ENCODE assay signal across 28 mouse cellular contexts in genomic region chr4:43204946-43205345, GRCm38 (mm10).
DNase-seq lines count a peak whose midpoint lies in the region; ATAC-seq and TF ChIP-seq lines count a peak whose summit lies in the region.
"Had no signal": no experiment of that assay in that cellular context is flagged by ENCODE, and none has a peak within 500 bp of the region (broad histone marks: within the 10 kb centered on the region; RNA-seq: fewer than 3 reads in every experiment).

No protein-coding gene starts in this region.

- TF ChIP-seq POLR2A in lung, adult 2 months (IDR thresholded peaks at IDR 0.05; ENCODE audit: borderline replicate concordance, extremely low read depth, low read depth, low read length) = no peak

- no peak for DNase-seq in frontal cortex, postnatal 10 days (ENCODE audit: low spot score in 2 of 2)
- no peak for DNase-seq in layer of hippocampus, adult 2 months (ENCODE audit: low spot score in 2 of 2)
- no peak for DNase-seq in layer of hippocampus, adult 11-12 months (ENCODE audit: low spot score)
- DNase-seq in right cerebral cortex, adult 18-20 months = peak; percentile 39
- DNase-seq in right cerebral cortex, postnatal 10 days (ENCODE audit: low spot score in 2 of 2) = no peak
- DNase-seq in brain, adult 2 months (ENCODE audit: low read depth, low spot score) = peak; percentile 68
- no peak for DNase-seq in lung, adult 2 months
- DNase-seq: adrenal gland, adult 8-10 months; adrenal gland, postnatal 14 days; adrenal gland, postnatal 36 days; B cell, adult 2 months; cerebellum, adult 11 months; cerebellum, adult 18-20 months; cerebellum, adult 8-10 months; cerebellum, adult 9-11 months; cerebellum, postnatal 14 days; cerebellum, postnatal 36 days; embryo, embryonic 11 days had no signal

- peak; percentile 15; the same call in 1 of the 2 replicates for ATAC-seq in frontal cortex, adult (ENCODE audit: low TSS enrichment)
- ATAC-seq: activated CD4-positive, CD25-positive, alpha-beta regulatory T cell, adult 4 months; CD4-positive, CD25-positive, alpha-beta regulatory T cell, adult 4 months; forebrain, embryonic 14.5 days; Patski had no signal

- no peak overlapping the region for H3K4me3 ChIP-seq in layer of hippocampus, adult 2 months
- H3K4me3 ChIP-seq in lung, adult 2 months (replicated peaks; ENCODE audit: extremely low read depth, low read depth, low read length) = no peak overlapping the region
- H3K4me3 ChIP-seq: embryonic facial prominence, embryonic 13.5 days; embryonic facial prominence, embryonic 15.5 days; erythroblast, embryonic 14.5 days; forebrain, embryonic 10.5 days; forebrain, embryonic 12.5 days had no signal

- no peaks in the 10 kb centered on the region; the same call in 1 of the 2 replicates for H3K4me1 ChIP-seq in lung, adult 2 months (ENCODE audit: control insufficient read depth, insufficient read depth, low read length)

- H3K27ac ChIP-seq in layer of hippocampus, adult 2 months = 0 out of 2 replicates have a peak overlapping the region, but pooled peaks have one; percentile 9
- H3K27ac ChIP-seq: embryonic facial prominence, embryonic 13.5 days; embryonic facial prominence, embryonic 15.5 days; forebrain, embryonic 10.5 days had no signal

- WGBS in lung, adult 2 months = 89% methylated on average over 2 of the region's 2 CpGs

- no peak for TF ChIP-seq CTCF in layer of hippocampus, adult 2 months (conservative IDR thresholded peaks at IDR 0.05)
- no peak for TF ChIP-seq CTCF in lung, adult 2 months (IDR thresholded peaks at IDR 0.05; ENCODE audit: insufficient read depth, low read length)

Comparison
In these comparisons a context has a peak if more than half of its experiments do, and no peak if none do; other contexts are left out.
1. DNase-seq: peak in right cerebral cortex, adult 18-20 months (single experiment) and brain, adult 2 months (single experiment); none in frontal cortex, postnatal 10 days (0 of 2), layer of hippocampus, adult 2 months (0 of 2), layer of hippocampus, adult 11-12 months (single experiment), right cerebral cortex, postnatal 10 days (0 of 2) and lung, adult 2 months (single experiment).